Mouse (Mus musculus): ENCODE results near the gene Mak. TPM values are rescaled to one million over a fixed set of nuclear protein-coding genes. Genes with fewer than 3 reads are reported as not detected.

Mak gene
- 0.46 and 0.69 TPM in 2 replicates for polyA plus RNA-seq (2016; fragmentation: Nextera tagmentation; extraction: Ambion mirVana)

DNA sequence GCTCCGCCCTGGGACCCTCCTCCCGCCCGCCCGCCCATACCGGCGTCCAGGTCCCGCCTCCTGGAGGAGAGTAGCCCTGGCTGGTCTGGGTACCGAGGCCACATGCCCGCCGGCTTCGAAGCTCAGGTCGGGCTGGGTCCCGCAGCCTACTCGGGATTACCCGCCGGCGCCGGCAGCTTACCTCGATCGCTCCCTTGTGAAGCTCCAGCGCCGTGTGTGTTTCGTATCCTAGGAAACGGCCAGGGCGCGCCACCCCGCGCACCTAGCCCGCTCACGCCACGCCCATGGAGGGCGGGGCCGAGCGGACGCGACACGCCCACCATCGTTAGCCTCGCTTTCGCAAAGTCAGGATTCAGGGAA is at the start of gene Mak:
Gene Mak (minus strand): TSS at position 286 of the 360 bp plus-strand sequence.
- peaks cover 10% of the 10 kb centered on the region for H3K4me1 ChIP-seq
- no peaks in the 10 kb centered on the region for H3K36me3 ChIP-seq
- H3K27ac ChIP-seq: peak within 1 kb of the TSS; percentile 77
- under 1% methylated on average over 40 of the region's 40 CpGs for WGBS
- peak; percentile 83 for DNase-seq (ENCODE audit: low spot score)
- peak within 1 kb of the TSS; percentile 63 for H3K4me3 ChIP-seq
- H3K27me3 ChIP-seq (ENCODE audit: low read depth, poor library complexity, severe bottlenecking): peaks cover 41% of the 10 kb centered on the region
- H3K9me3 ChIP-seq (replicated peaks): no peaks in the 10 kb centered on the region

DNA sequence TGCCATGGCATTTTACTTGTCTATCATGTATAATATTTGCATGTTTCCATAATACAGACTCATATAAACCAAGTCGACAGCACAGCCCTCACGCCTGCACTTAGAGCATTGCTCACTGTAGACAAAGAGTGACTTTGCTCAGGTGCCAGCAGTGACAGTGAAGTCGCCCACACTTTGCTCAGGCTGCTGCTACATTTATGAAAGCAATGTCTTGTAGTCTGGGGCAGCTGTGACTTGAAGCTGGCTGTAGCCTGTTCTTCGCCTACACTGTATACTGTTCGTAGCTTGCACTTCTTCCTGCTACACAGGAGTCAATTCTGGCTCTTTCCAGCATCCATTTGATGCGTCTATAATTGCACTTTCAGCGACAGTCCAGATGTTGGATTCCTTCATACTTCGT is 49.6 kb upstream of the Mak start:
- H3K36me3 ChIP-seq: no peaks in the 10 kb centered on the region
- DNase-seq (ENCODE audit: low spot score): no peak
- WGBS: 91% methylated on average over 8 of the region's 8 CpGs
- no peaks in the 10 kb centered on the region for H3K4me1 ChIP-seq
- no peaks in the 10 kb centered on the region for H3K9me3 ChIP-seq (replicated peaks)
- H3K27me3 ChIP-seq (ENCODE audit: low read depth, poor library complexity, severe bottlenecking): no peaks in the 10 kb centered on the region
- H3K4me3 ChIP-seq: no peak overlapping the region
- no peak overlapping the region for H3K27ac ChIP-seq

DNA sequence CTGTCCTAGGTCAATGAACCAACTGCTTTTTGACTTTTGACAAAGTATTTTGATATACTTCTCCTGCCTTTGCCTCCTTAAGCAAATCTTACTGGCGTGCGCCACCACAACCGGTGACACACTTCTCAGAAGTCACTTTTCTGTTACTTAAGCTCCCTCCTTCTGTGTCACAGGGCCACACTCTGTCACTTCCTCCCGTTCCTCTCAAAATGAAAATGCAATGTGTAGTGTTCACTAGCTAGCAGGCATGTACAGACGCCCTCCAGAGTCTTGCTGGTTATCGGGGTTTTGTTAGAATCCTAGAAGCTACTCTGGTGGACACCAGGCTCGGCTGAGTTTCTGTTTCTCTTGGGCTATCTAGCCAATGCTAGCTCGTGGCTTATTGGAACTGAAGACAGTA is 48.8 kb upstream of the Mak start:
- WGBS: 88% methylated on average over 8 of the region's 8 CpGs
- no peaks in the 10 kb centered on the region for H3K4me1 ChIP-seq
- no peak overlapping the region for H3K4me3 ChIP-seq
- DNase-seq (ENCODE audit: low spot score): no peak
- no peaks in the 10 kb centered on the region for H3K9me3 ChIP-seq (replicated peaks)
- no peak overlapping the region for H3K27ac ChIP-seq
- H3K27me3 ChIP-seq (ENCODE audit: low read depth, poor library complexity, severe bottlenecking): no peaks in the 10 kb centered on the region
- H3K36me3 ChIP-seq: no peaks in the 10 kb centered on the region

DNA sequence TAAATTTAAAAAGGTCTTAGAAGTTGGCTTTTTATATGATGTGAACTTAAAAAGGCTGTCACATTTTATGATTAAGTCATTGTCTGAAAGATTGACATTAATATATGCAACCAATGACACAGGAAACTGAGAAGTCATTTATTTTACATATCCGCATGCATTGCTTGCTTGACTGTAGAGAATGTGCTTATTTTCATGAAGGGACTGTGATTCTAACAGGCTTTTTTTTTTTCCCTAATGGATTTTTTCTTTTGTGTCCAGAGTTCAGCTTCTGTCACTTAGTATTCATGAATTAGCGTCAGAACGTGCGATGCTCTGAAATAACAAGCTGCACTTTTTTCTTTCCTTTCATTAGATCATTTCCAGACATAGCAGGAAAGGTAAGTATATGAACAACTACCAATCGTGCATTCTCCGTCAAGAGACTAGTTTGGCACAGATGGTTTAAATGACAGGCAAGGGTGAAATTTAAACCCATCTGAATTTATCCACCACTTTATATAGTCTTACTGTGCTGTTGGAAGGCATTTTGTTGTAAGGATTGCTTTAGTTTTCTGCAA is 44.2 kb upstream of the Mak start:
- H3K36me3 ChIP-seq: no peaks in the 10 kb centered on the region
- WGBS: 94% methylated on average over 6 of the region's 6 CpGs
- no peaks in the 10 kb centered on the region for H3K27me3 ChIP-seq (ENCODE audit: low read depth, poor library complexity, severe bottlenecking)
- peaks cover 13% of the 10 kb centered on the region for H3K4me1 ChIP-seq
- no peak for DNase-seq (ENCODE audit: low spot score)
- no peaks in the 10 kb centered on the region for H3K9me3 ChIP-seq (replicated peaks)
- no peak overlapping the region for H3K4me3 ChIP-seq
- no peak overlapping the region for H3K27ac ChIP-seq

DNA sequence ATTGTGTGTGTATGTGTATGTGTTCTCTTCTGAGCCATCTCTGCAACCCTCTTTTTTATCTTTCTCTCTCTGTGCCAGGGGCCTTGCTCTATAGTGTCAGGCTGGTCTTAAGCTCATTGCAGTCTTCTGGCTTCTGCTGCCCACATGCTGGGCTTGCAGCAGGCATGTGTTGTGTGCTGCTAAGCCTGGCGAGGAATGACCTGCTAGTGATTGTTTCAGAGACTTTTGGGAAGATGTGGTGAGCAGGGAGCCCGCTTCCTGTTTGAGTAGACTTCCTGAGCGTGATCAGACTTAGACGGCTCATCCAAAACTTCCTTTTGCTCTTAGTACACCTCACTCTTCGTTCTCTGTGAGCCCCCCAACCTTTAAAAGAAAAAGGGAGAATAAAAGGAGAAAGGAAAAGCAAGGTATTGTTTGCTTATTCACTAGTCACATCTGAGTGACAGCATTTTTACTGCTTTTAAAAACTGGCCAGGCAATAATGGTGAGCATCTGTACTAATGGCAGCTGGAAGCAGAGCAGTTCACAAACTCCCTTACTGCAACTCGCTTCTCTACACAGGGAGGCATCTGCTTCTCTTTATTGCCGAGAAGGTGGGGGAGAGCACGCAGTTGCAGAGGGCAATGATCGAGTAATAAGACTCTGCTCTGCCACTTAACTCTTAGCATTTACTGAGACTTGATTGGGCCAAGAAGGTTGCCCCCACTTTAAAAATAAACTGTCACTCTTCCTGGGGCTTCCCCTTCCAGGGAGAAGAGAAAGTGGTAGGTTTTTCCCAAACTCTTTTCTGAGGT is 39.8 kb upstream of the Mak start:
- no peak overlapping the region for H3K4me3 ChIP-seq
- H3K27ac ChIP-seq: peak overlapping the region; percentile 56; the same call in 1 of the 2 replicates
- WGBS: 33% methylated on average over 9 of the region's 9 CpGs
- H3K4me1 ChIP-seq: peaks cover 14% of the 10 kb centered on the region
- H3K36me3 ChIP-seq: no peaks in the 10 kb centered on the region
- H3K9me3 ChIP-seq (replicated peaks): no peaks in the 10 kb centered on the region
- peaks cover 14% of the 10 kb centered on the region for H3K27me3 ChIP-seq (ENCODE audit: low read depth, poor library complexity, severe bottlenecking)
- peak; percentile 47 for DNase-seq (ENCODE audit: low spot score)

DNA sequence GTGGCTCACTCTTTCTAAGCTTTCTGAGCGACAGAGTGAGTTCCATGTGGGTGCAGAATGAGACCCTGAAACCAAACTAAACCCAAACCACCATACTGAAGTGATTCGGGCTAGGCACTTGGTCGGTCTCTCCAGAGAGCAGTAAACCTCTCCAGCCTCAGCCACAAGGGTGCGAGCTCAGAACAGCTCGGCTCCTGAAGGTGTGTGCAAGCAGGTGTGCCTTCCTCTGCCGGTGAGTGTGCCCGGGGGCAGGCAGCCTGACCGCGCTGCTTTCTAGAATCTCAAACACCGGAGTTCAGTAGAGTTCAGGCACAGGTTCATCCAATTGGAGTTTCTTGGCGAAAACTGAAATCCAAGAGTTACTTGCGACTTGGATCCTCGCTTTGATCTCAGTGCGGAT is 34.4 kb upstream of the Mak start, which contains the start of gene Sycp2l:
Gene Sycp2l (plus strand): TSS at position 368 of the 400 bp plus-strand sequence.
- H3K27me3 ChIP-seq (ENCODE audit: low read depth, poor library complexity, severe bottlenecking): peaks cover 48% of the 10 kb centered on the region
- H3K4me1 ChIP-seq: peaks cover 3% of the 10 kb centered on the region; the same call in 1 of the 2 replicates
- no peak for DNase-seq (ENCODE audit: low spot score)
- no peak within 1 kb of the TSS for H3K27ac ChIP-seq
- no peaks in the 10 kb centered on the region for H3K9me3 ChIP-seq (replicated peaks)
- WGBS: 26% methylated on average over 14 of the region's 14 CpGs
- H3K4me3 ChIP-seq: peak within 1 kb of the TSS; percentile 22
- H3K36me3 ChIP-seq: no peaks in the 10 kb centered on the region

DNA sequence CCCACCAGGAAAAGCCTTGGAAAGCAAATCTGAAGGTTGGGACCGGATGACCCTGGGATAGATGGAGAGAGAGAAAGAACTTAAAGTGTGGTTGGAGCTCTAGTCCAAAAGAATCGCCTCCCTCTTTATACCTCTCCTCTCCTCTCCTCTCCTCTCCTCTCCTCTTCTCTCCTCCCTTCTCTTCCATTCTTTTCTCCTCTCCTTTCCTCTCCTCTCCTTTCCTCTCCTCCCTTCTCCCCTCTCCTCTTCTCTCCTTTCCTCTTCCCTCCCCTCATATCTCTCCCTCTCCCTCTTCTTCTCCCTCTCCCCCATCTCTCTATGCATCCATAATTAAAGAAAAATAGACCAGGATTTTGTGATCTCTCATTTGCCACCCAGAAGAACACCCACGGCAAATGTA is 31.4 kb upstream of the Mak start, which contains the start of gene Gcm2:
Gene Gcm2 (minus strand): TSS at position 101 of the 400 bp plus-strand sequence.
- H3K36me3 ChIP-seq: no peaks in the 10 kb centered on the region
- DNase-seq (ENCODE audit: low spot score): no peak
- no peaks in the 10 kb centered on the region for H3K4me1 ChIP-seq
- H3K27ac ChIP-seq: no peak within 1 kb of the TSS
- H3K27me3 ChIP-seq (ENCODE audit: low read depth, poor library complexity, severe bottlenecking): peaks cover 48% of the 10 kb centered on the region
- WGBS: 82% methylated on average over 3 of the region's 3 CpGs
- H3K9me3 ChIP-seq (replicated peaks): no peaks in the 10 kb centered on the region
- H3K4me3 ChIP-seq: no peak within 1 kb of the TSS

DNA sequence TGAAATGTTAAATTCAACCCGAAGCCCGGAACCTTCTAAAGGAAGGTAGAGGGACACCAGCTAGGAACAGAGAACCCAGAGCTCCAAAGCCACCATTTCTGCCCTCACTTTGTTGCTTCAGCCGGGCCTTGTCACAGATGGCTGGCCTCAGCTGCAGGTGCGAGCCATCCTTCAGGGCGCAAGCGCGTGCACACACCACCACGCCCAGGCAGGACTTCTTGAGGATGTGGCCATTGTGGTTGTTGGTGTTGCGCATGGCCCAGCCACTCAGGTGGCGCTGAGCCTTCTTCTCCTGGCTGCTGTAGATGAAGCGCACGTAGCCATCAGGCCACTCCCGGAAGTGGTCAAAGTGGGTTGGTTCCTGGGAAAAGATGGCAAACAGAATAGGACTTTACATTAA is 26.0 kb upstream of the Mak start:
- H3K36me3 ChIP-seq: no peaks in the 10 kb centered on the region
- H3K9me3 ChIP-seq (replicated peaks): no peaks in the 10 kb centered on the region
- H3K27ac ChIP-seq: no peak overlapping the region
- no peak overlapping the region for H3K4me3 ChIP-seq
- H3K4me1 ChIP-seq: no peaks in the 10 kb centered on the region
- H3K27me3 ChIP-seq (ENCODE audit: low read depth, poor library complexity, severe bottlenecking): peaks cover 10% of the 10 kb centered on the region; the same call in 1 of the 2 replicates
- 95% methylated on average over 13 of the region's 13 CpGs for whole genome bisulfite sequencing
- DNase-seq (ENCODE audit: low spot score): no peak

DNA sequence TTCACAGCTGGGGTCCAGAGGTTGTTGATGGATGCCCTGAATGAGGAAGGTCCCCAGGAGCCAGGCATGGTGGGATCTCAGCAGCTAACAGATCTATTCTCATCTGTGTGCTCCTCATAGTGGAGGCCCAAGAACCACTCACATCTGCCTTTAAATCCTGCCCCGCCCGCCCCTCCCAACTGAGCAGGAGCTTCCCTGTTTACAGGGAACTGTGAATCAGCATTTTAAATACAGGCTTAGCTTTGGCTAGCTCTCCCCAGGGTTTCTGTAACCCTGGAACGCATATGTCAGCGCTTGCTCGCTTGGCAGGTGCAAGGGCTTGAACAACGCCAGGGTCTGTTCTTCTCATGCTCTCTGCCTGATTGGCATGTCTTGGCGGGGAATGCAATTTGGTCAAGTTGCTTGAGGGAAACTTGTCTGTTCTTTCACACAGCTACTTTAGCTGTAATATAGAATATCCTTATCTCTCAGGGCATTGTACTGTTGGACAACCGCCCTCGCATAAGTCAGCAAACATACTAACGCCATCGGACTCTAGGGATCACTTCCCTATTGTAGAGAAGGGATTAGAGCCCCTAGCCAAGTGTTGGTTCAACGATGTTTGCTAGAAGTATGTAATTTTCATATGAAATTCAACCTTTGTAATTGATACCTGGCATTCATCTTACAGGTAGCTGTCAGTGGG is 24.5 kb upstream of the Mak start:
- Histone ChIP-seq H3K27ac (no peak overlapping the region), H3K4me3 (no peak overlapping the region), H3K27me3 (ENCODE audit: low read depth, poor library complexity, severe bottlenecking) (no peaks in the 10 kb centered on the region), H3K9me3 (replicated peaks) (no peaks in the 10 kb centered on the region), H3K4me1 (no peaks in the 10 kb centered on the region), H3K36me3 (no peaks in the 10 kb centered on the region)
- 78% methylated on average over 12 of the region's 12 CpGs for WGBS
- DNase-seq (ENCODE audit: low spot score): no peak

DNA sequence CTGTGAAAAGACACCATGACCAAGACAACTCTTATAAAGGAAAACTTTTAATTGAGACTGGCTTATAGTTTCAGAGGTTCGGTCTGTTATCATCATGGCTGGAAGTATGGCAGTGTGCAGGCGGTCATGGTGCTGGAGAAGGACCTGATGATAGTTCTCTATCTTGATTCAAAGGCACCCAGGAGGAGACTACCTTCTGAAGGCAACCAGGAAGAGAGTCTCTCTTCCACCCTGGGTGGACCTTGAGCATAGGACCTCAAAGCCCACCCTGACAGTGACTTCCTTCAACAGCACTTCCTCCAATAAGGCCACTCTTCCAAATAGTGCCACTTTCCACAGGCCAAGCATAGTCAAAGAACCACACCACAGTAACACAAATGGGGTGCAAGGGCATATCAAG is 20.5 kb upstream of the Mak start:
- no peaks in the 10 kb centered on the region for H3K9me3 ChIP-seq (replicated peaks)
- 86% methylated on average over 2 of the region's 2 CpGs for WGBS
- no peak overlapping the region for H3K4me3 ChIP-seq
- DNase-seq (ENCODE audit: low spot score): no peak
- no peak overlapping the region for H3K27ac ChIP-seq
- no peaks in the 10 kb centered on the region for H3K4me1 ChIP-seq
- H3K27me3 ChIP-seq (ENCODE audit: low read depth, poor library complexity, severe bottlenecking): no peaks in the 10 kb centered on the region
- H3K36me3 ChIP-seq: no peaks in the 10 kb centered on the region

GRCm38 (mm10) chr13:41098325-41098724 is 18.8 kb upstream of the Mak start:
- no peaks in the 10 kb centered on the region for H3K4me1 ChIP-seq
- DNase-seq (ENCODE audit: low spot score): no peak
- WGBS: 90% methylated on average over 15 of the region's 15 CpGs

DNA sequence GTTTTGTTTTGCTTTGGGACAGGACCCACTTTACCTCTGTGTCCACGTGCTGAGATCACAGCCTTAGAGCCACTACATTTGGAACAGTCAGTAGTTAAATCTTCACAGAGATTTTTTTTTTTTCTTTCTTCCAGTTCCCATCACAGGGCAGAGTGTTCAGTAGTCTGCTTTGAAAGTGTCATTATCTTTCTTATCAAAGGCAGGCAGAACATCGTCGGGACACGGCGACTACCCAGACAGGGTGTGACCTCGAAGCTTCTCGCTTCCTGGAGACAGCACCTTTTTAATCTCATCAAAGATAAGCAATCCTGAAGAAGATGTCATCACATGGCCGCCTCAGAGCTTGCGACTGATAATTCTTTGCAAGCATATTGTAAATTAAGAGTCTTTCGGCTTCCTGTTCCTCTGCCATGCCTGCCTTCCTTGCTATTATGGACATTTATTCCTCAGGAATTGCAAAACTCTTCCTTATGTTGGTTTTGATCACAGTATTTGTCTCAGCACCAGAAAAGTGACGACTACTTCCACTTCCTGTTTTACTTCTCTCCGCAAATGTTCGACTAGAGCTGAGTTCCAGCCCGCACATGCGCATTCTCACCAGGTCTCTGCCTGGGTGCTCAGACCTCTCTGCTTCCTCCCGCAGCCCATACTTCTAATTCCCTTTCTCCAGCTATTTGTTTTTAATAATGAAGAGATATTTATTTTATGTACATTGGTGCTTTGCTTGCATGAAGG is 18.0 kb upstream of the Mak start:
- no peak for DNase-seq (ENCODE audit: low spot score)
- Histone ChIP-seq H3K9me3 (replicated peaks) (no peaks in the 10 kb centered on the region), H3K27me3 (ENCODE audit: low read depth, poor library complexity, severe bottlenecking) (no peaks in the 10 kb centered on the region), H3K4me3 (no peak overlapping the region), H3K36me3 (no peaks in the 10 kb centered on the region), H3K4me1 (no peaks in the 10 kb centered on the region), H3K27ac (no peak overlapping the region)
- WGBS: 78% methylated on average over 16 of the region's 16 CpGs

More at GRCm38 (mm10) chr13:41098325-41098724, 18.8 kb upstream of the Mak start:
- no peak overlapping the region for H3K27ac ChIP-seq
- H3K27me3 ChIP-seq (ENCODE audit: low read depth, poor library complexity, severe bottlenecking): no peaks in the 10 kb centered on the region
- no peaks in the 10 kb centered on the region for H3K9me3 ChIP-seq (replicated peaks)
- no peaks in the 10 kb centered on the region for H3K36me3 ChIP-seq
- H3K4me3 ChIP-seq: no peak overlapping the region
